Mouse (Mus musculus) CH12.LX (cell line): ENCODE measurements around the gene Nck2.

Experiments used
- CTCF ChIP-seq, 2 experiments: IDR thresholded peaks in 1 of 2; conservative IDR thresholded peaks in 1 of 2; 2 replicates each; pipeline ENCODE4 v1.5.1; 2011 to 2012; ENCODE audit warnings: low read depth in 2 of 2, low read length in 2 of 2, improper control_type of control experiment in 1 of 2, inconsistent platforms in 1 of 2, mild to moderate bottlenecking in 1 of 2, moderate library complexity in 1 of 2
- E2F4 ChIP-seq: IDR thresholded peaks from 2 replicates; pipeline ENCODE4 v1.6.1; 2011; ENCODE audit warnings: low read depth, low read length, improper control_type of control experiment; ENCODE audit not compliant: insufficient replicate concordance
- EP300 ChIP-seq: IDR thresholded peaks from 2 replicates; pipeline ENCODE4 v1.6.1; 2011; ENCODE audit warnings: low read length, improper control_type of control experiment
- TCF12 ChIP-seq: IDR thresholded peaks from 2 replicates; pipeline ENCODE4 v1.6.1; 2014; ENCODE audit warnings: low read depth, mild to moderate bottlenecking, inconsistent platforms, low read length, improper control_type of control experiment
- USF2 ChIP-seq: conservative IDR thresholded peaks from 2 replicates; pipeline ENCODE4 v1.6.1; 2011; ENCODE audit warnings: low read depth, low read length, improper control_type of control experiment
- ZC3H11A ChIP-seq: IDR thresholded peaks from 2 replicates; pipeline ENCODE4 v1.6.1; 2012; ENCODE audit warnings: low read depth, mild to moderate bottlenecking, inconsistent platforms, low read length, improper control_type of control experiment
- ZMIZ1 ChIP-seq: IDR thresholded peaks from 2 replicates; pipeline ENCODE4 v1.6.1; 2012; ENCODE audit warnings: low read depth, mild to moderate bottlenecking, inconsistent platforms, low read length, improper control_type of control experiment

DNA sequence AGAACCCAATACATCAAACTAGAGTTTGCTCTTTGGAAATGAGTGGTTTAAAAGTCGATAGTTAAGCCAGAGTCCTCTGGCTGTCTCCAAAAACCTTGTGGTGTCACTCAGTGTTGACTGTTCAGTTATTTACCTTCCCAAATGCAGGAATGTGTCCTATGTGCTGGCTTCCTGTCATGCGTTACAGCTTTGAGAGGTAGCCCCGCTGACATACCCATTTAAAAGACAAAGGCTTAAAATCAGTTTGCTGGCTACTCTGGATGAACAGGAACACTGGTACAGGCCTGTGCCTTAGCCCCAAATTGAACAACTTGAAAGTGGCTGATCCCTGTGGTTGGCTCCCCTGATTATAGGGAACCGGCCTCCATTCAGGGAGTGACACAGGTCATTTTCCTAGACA, 126.7 kb downstream of the Nck2 start:
- no peak for TF ChIP-seq CTCF (conservative IDR thresholded peaks at IDR 0.05 in 1 of 2, IDR thresholded peaks at IDR 0.05 in 1 of 2; ENCODE audit: low read depth in 2 of 2, low read length in 2 of 2)
- TF ChIP-seq USF2: no peak
- TF ChIP-seq TCF12: no peak
- TF ChIP-seq ZC3H11A: no peak
- no peak for TF ChIP-seq ZMIZ1
- TF ChIP-seq E2F4: no peak
- no peak for TF ChIP-seq EP300
